8 mouse cellular contexts compared by ENCODE assay signal in genomic region chr5:137352011-137352975, GRCm38 (mm10). TPM values are rescaled to one million over a fixed set of nuclear protein-coding genes. Genes with fewer than 3 reads are reported as not detected.
A peak's percentile ranks its signal among the peaks of the same experiment; 100 is the strongest.
DNase-seq lines count a peak whose midpoint lies in the region; ATAC-seq lines count a peak whose summit lies in the region.

No protein-coding gene starts in this region.

- no peak for ATAC-seq in forebrain, embryonic 15.5 days (replicated peaks)
- no peak for ATAC-seq in intestine, embryonic 14.5 days (replicated peaks; ENCODE audit: low FRiP score, low TSS enrichment, low read depth)
- no peak for ATAC-seq in liver, embryonic 16.5 days (ENCODE audit: low read depth)
- no peak for ATAC-seq in stomach, embryonic 16.5 days (ENCODE audit: insufficient read depth, low FRiP score)

- no peaks in the 10 kb centered on the region for H3K9me3 ChIP-seq in forebrain, embryonic 15.5 days
- no peaks in the 10 kb centered on the region for H3K9me3 ChIP-seq in intestine, embryonic 14.5 days (ENCODE audit: control insufficient read depth, low read length)
- no peaks in the 10 kb centered on the region for H3K9me3 ChIP-seq in liver, embryonic 16.5 days (replicated peaks; ENCODE audit: control insufficient read depth, low read length)
- H3K9me3 ChIP-seq in stomach, embryonic 16.5 days (replicated peaks; ENCODE audit: control insufficient read depth, low read length), result no peaks in the 10 kb centered on the region

- no peak overlapping the region for H3K27ac ChIP-seq in forebrain, embryonic 15.5 days (replicated peaks)
- peak overlapping the region; percentile 34; the same call in 1 of the 2 replicates for H3K27ac ChIP-seq in intestine, embryonic 14.5 days (ENCODE audit: low read depth)
- H3K27ac ChIP-seq in liver, embryonic 16.5 days (ENCODE audit: low read length), result no peak overlapping the region
- H3K27ac ChIP-seq in stomach, embryonic 16.5 days (ENCODE audit: low read length), result peak overlapping the region; percentile 98

- peak; percentile 27 for DNase-seq in embryo, embryonic 11 days
- no peak for DNase-seq in embryo, embryonic 10 days (ENCODE audit: low spot score)
- no peak for DNase-seq in intestine, embryonic 14.5 days (ENCODE audit: low spot score)
- no peak for DNase-seq in c-Kit-positive CD71-positive TER-119-positive erythroid progenitor cells, embryonic 14.5 days (ENCODE audit: low spot score)
- no peak for DNase-seq in right cerebral cortex, postnatal 25 days

- peak overlapping the region; percentile 70 for H3K4me3 ChIP-seq in forebrain, embryonic 15.5 days
- peak overlapping the region; percentile 88 for H3K4me3 ChIP-seq in intestine, embryonic 14.5 days (ENCODE audit: low read depth, low read length)
- peak overlapping the region; percentile 57 for H3K4me3 ChIP-seq in liver, embryonic 16.5 days (ENCODE audit: low read depth, low read length)
- peak overlapping the region; percentile 93 for H3K4me3 ChIP-seq in stomach, embryonic 16.5 days (replicated peaks; ENCODE audit: low read length)

- no peak overlapping the region; the same call in 1 of the 2 replicates for H3K9ac ChIP-seq in forebrain, embryonic 15.5 days (replicated peaks)
- peak overlapping the region; percentile 92 for H3K9ac ChIP-seq in intestine, embryonic 14.5 days (ENCODE audit: low read length)
- no peak overlapping the region for H3K9ac ChIP-seq in liver, embryonic 16.5 days (ENCODE audit: low read depth, low read length)
- H3K9ac ChIP-seq in stomach, embryonic 16.5 days (ENCODE audit: low read length), result peak overlapping the region; percentile 96

- peaks cover 47% of the 10 kb centered on the region for H3K4me1 ChIP-seq in forebrain, embryonic 15.5 days
- H3K4me1 ChIP-seq in intestine, embryonic 14.5 days (replicated peaks; ENCODE audit: control insufficient read depth, insufficient read depth, low read length), result peaks cover 23% of the 10 kb centered on the region
- peaks cover 2% of the 10 kb centered on the region; the same call in 1 of the 2 replicates for H3K4me1 ChIP-seq in liver, embryonic 16.5 days (ENCODE audit: control insufficient read depth, low read depth, low read length)
- peaks cover 28% of the 10 kb centered on the region for H3K4me1 ChIP-seq in stomach, embryonic 16.5 days (ENCODE audit: control insufficient read depth, insufficient read depth, low read length)

- H3K36me3 ChIP-seq in forebrain, embryonic 15.5 days, result no peaks in the 10 kb centered on the region; the same call in 1 of the 2 replicates
- H3K36me3 ChIP-seq in intestine, embryonic 14.5 days (ENCODE audit: control insufficient read depth, insufficient read depth, low read length), result peaks cover 38% of the 10 kb centered on the region
- H3K36me3 ChIP-seq in liver, embryonic 16.5 days (ENCODE audit: control insufficient read depth, insufficient read depth), result no peaks in the 10 kb centered on the region
- peaks cover 20% of the 10 kb centered on the region for H3K36me3 ChIP-seq in stomach, embryonic 16.5 days (ENCODE audit: control insufficient read depth, insufficient read depth, low read length)

- peak overlapping the region; percentile 98 for H3K4me2 ChIP-seq in forebrain, embryonic 15.5 days (replicated peaks)
- H3K4me2 ChIP-seq in intestine, embryonic 14.5 days (ENCODE audit: low read length), result peak overlapping the region; percentile 97
- H3K4me2 ChIP-seq in liver, embryonic 16.5 days (ENCODE audit: low read depth, low read length), result peak overlapping the region; percentile 47
- peak overlapping the region; percentile 89 for H3K4me2 ChIP-seq in stomach, embryonic 16.5 days (ENCODE audit: low read depth, low read length)

- H3K27me3 ChIP-seq in forebrain, embryonic 15.5 days, result no peaks in the 10 kb centered on the region; the same call in 1 of the 2 replicates
- H3K27me3 ChIP-seq in intestine, embryonic 14.5 days (replicated peaks; ENCODE audit: control insufficient read depth, insufficient read depth, low read length), result no peaks in the 10 kb centered on the region
- H3K27me3 ChIP-seq in liver, embryonic 16.5 days (ENCODE audit: control insufficient read depth, insufficient read depth, low read depth, low read length), result peaks cover 44% of the 10 kb centered on the region
- H3K27me3 ChIP-seq in stomach, embryonic 16.5 days (ENCODE audit: control insufficient read depth, insufficient read depth, low read length), result no peaks in the 10 kb centered on the region

- 19% methylated on average over 16 of the region's 16 CpGs for WGBS in forebrain, embryonic 15.5 days
- 10% methylated on average over 16 of the region's 16 CpGs for WGBS in intestine, embryonic 14.5 days
- WGBS in liver, embryonic 16.5 days (ENCODE audit: insufficient replicate concordance), result 33% methylated on average over 16 of the region's 16 CpGs
- 12% methylated on average over 16 of the region's 16 CpGs for WGBS in stomach, embryonic 16.5 days

RNA-seq across cellular contexts. Expression of gene Ephb4, which starts 2.4 kb away (rescaled TPM):
- polyA plus RNA-seq in forebrain, embryonic 15.5 days (2015; fragmentation: Nextera tagmentation; extraction: Ambion mirVana), result 6.6 and 7.1 TPM in 2 replicates
- polyA plus RNA-seq in intestine, embryonic 14.5 days (2014; fragmentation: Nextera tagmentation; extraction: Ambion mirVana), result 48.2 and 51.3 TPM in 2 replicates
- 7.3 and 9.1 TPM in 2 replicates for polyA plus RNA-seq in liver, embryonic 16.5 days (2015; fragmentation: Nextera tagmentation; extraction: Ambion mirVana)
- 31.3 and 31.6 TPM in 2 replicates for polyA plus RNA-seq in stomach, embryonic 16.5 days (2015; fragmentation: Nextera tagmentation; extraction: Ambion mirVana)

RNA-seq across cellular contexts. Expression of gene Slc12a9, which starts 18.9 kb away (rescaled TPM):
- polyA plus RNA-seq in forebrain, embryonic 15.5 days (2015; fragmentation: Nextera tagmentation; extraction: Ambion mirVana), result 20.1 and 23.1 TPM in 2 replicates
- polyA plus RNA-seq in intestine, embryonic 14.5 days (2014; fragmentation: Nextera tagmentation; extraction: Ambion mirVana), result 7.9 and 9.5 TPM in 2 replicates
- 2.8 and 3.0 TPM in 2 replicates for polyA plus RNA-seq in liver, embryonic 16.5 days (2015; fragmentation: Nextera tagmentation; extraction: Ambion mirVana)
- polyA plus RNA-seq in stomach, embryonic 16.5 days (2015; fragmentation: Nextera tagmentation; extraction: Ambion mirVana), result 12.6 and 13.7 TPM in 2 replicates

RNA-seq across cellular contexts. Expression of gene Trip6, which starts 38.1 kb away (rescaled TPM):
- 19.1 and 21.1 TPM in 2 replicates for polyA plus RNA-seq in forebrain, embryonic 15.5 days (2015; fragmentation: Nextera tagmentation; extraction: Ambion mirVana)
- polyA plus RNA-seq in intestine, embryonic 14.5 days (2014; fragmentation: Nextera tagmentation; extraction: Ambion mirVana), result 73.3 and 77.7 TPM in 2 replicates
- 9.3 and 9.6 TPM in 2 replicates for polyA plus RNA-seq in liver, embryonic 16.5 days (2015; fragmentation: Nextera tagmentation; extraction: Ambion mirVana)
- polyA plus RNA-seq in stomach, embryonic 16.5 days (2015; fragmentation: Nextera tagmentation; extraction: Ambion mirVana), result 77.6 and 77.8 TPM in 2 replicates

RNA-seq across cellular contexts. Expression of gene Srrt, which starts 44.8 kb away (rescaled TPM):
- polyA plus RNA-seq in forebrain, embryonic 15.5 days (2015; fragmentation: Nextera tagmentation; extraction: Ambion mirVana), result 118 and 129 TPM in 2 replicates
- polyA plus RNA-seq in intestine, embryonic 14.5 days (2014; fragmentation: Nextera tagmentation; extraction: Ambion mirVana), result 118 and 122 TPM in 2 replicates
- 68.0 and 69.7 TPM in 2 replicates for polyA plus RNA-seq in liver, embryonic 16.5 days (2015; fragmentation: Nextera tagmentation; extraction: Ambion mirVana)
- 113 and 116 TPM in 2 replicates for polyA plus RNA-seq in stomach, embryonic 16.5 days (2015; fragmentation: Nextera tagmentation; extraction: Ambion mirVana)

RNA-seq across cellular contexts. Expression of gene Ufsp1, which starts 57.9 kb away (rescaled TPM):
- 8.4 and 9.4 TPM in 2 replicates for polyA plus RNA-seq in forebrain, embryonic 15.5 days (2015; fragmentation: Nextera tagmentation; extraction: Ambion mirVana)
- polyA plus RNA-seq in intestine, embryonic 14.5 days (2014; fragmentation: Nextera tagmentation; extraction: Ambion mirVana), result 8.9 and 10.6 TPM in 2 replicates
- polyA plus RNA-seq in liver, embryonic 16.5 days (2015; fragmentation: Nextera tagmentation; extraction: Ambion mirVana), result 7.0 and 7.8 TPM in 2 replicates
- 7.3 and 8.6 TPM in 2 replicates for polyA plus RNA-seq in stomach, embryonic 16.5 days (2015; fragmentation: Nextera tagmentation; extraction: Ambion mirVana)

Comparison
In these comparisons a context has a peak if more than half of its experiments do, and no peak if none do; other contexts are left out.
1. H3K27ac ChIP-seq: peak in intestine, embryonic 14.5 days (single experiment) and stomach, embryonic 16.5 days (single experiment); none in forebrain, embryonic 15.5 days (single experiment) and liver, embryonic 16.5 days (single experiment).
2. H3K4me2 ChIP-seq: peak in every context shown above with its lines; median percentile 98 in forebrain, embryonic 15.5 days; 97 in intestine, embryonic 14.5 days; 89 in stomach, embryonic 16.5 days; 47 in liver, embryonic 16.5 days.
3. H3K9ac ChIP-seq: peak in intestine, embryonic 14.5 days (single experiment) and stomach, embryonic 16.5 days (single experiment); none in forebrain, embryonic 15.5 days (single experiment) and liver, embryonic 16.5 days (single experiment).
4. Peak in every context shown above with its lines, with median percentiles within 50 percentile points of each other: H3K4me3 ChIP-seq.